Mouse (Mus musculus) 3134 (cell line): ENCODE data around the gene Gm44579.

ENCODE experiments used
- DNase-seq: peaks from one replicate; pipeline ENCODE4 v3.0.0-alpha.2; 2011; ENCODE audit warnings: low spot score; ENCODE audit not compliant: insufficient read length; ENCODE audit errors: extremely low read depth

The Gm44579 gene

DNA sequence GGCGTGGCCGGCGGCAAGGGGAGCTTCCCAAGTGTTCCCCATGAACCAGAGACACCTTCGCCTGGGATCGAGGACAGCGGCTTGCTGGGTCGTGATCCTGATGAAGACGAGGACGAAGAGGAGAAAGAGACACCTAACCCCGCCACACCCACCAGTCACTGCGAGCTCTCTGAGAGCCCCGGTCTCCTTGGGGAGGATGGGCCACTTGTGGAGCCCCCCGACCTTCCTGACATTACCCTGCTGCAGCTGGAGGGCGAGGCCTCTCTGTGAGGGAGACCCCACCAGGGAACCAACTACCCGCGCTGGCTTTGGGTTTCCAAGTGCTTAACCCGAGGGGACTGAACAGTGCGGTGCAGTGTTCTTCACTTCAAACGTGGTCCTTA is 52.2 kb downstream of the Gm44579 start:
- no peak for DNase-seq

DNA sequence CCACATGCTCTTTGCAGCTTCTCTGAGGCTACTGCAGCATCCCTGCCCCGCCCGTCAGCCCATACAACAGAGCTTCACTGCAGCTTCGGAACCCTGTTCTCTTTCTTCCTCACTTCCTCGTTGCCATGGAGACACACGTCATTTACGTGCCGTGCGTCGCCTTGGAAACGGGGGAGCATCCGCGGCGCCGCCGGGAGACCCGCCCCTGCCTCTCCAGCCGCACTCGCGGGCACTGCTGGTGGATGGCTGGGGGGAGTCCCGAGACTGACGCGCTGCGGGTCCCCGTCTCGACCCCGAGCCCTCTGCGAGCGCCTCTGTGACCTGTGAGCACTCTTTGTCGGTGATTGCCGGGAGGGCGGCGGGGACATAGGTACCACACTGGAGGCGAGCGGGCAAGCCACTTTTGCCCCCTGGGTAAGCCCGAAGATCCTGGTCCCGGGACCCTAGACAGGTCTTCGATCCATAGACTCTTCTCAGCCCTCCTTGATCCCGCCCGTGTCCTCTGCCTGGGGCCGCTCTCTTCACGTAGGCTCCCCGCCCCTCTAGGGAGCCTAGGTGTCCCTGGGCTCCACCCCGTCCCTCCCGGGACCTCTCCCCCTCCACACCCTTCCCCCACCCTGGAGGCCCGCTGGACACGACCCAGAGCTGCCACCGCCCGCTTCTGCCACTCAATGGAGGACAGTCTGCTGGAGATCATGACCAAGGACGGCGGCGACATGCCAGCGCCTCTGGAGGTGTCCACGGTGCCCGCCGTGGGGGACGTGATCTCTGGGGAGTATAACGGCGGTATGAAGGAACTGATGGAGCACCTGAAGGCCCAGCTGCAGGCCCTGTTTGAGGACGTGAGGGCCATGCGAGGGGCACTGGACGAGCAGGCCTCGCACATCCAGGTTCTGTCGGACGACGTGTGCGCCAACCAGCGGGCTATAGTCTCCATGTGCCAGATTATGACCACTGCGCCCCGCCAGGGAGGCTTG is 52.8 kb downstream of the Gm44579 start:
- DNase-seq = no peak

GRCm38 (mm10) chr15:98166963-98167644 is 53.7 kb downstream of the Gm44579 start, which contains the start of gene Ccdc184:
TSS of gene Ccdc184 (plus strand) at chr15:98167158.
- DNase-seq = no peak

DNA sequence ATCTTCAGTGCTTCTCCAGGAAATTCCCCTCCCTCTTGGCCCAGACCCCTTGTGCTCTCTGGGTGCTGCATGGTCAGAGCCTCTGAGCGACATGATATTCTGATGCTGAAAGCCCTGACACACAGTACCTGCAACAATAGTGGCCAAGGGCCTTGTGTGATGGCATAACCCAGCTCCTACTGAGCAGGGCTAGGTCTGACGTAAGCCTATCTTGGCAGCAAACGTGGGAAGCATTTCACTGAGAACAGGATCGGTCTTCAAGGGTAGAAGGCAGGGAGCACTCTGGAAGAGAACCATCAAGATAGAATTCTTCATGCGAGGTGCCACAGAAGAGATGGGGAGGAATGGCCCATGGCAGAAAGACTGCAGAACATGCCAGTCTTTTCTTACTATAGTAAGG is 55.3 kb downstream of the Gm44579 start, which contains the start of gene Asb8:
Gene Asb8 (minus strand): TSS at position 101 of the 400 bp plus-strand sequence.
- no peak for DNase-seq

GRCm38 (mm10) chr15:98162561-98162960 is 58.2 kb downstream of the Gm44579 start:
- DNase-seq = no peak

- DNase-seq = no peak
These were observed 59.6 kb downstream of the Gm44579 start for GRCm38 (mm10) chr15:98161026-98161805.

DNA sequence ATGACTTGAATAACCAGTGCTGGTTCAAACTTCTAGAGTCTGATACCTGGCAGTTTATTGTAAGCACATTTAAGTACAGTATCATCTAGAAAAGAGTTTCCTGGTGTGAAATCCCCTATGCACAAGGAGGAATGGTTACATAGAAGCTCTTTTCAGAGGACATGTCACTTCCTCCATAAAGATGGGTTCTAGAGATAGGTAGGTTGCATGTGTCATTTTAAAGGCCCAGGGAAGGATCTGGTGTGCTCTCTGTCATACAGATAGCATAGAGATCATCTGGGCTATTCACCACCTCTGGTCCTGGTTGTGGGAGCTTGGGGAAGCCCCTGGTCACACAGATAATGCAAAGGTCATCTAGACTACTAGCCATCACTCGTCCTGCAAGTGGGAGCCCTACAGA is 63.5 kb downstream of the Gm44579 start:
- no peak for DNase-seq

DNA sequence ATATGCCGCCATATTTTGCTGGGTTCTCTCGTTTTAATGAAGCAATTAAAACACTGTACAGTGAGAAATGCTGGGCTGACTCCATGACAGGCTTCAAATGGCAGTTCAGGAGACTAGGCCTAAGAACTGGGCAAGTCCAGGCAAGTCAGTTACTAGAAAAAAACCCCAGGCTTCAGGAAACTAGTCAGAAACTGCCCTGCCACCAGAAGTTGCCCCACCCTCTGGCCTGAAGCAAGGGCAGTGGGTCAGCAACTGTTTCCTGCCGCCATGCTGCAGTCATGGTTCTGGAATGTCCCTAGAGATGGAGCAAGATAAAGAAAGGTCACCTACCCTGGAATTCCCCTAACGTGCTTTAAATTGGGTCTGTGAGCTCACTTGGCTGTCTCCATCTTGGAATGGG is 64.8 kb downstream of the Gm44579 start:
- DNase-seq = peak; percentile 68

DNA sequence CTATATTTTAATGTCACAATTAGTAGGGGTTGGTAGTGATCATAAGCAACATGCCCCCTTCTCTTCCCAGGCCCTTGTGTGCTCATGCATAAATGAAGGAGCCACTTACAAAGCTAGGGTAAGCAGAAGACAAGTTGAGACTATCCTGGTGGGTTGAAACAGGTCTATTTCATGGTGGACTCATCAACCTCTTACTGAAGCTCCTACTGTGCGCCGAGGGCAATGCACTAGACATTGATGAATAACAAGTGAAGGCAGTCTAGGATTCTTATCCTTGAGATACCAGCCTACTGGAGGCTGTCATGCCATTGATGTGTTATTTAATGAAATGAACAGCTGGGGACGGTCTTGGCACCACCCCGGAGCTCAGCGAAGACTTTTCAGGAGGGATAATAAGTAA is 65.5 kb downstream of the Gm44579 start:
- DNase-seq = no peak

DNA sequence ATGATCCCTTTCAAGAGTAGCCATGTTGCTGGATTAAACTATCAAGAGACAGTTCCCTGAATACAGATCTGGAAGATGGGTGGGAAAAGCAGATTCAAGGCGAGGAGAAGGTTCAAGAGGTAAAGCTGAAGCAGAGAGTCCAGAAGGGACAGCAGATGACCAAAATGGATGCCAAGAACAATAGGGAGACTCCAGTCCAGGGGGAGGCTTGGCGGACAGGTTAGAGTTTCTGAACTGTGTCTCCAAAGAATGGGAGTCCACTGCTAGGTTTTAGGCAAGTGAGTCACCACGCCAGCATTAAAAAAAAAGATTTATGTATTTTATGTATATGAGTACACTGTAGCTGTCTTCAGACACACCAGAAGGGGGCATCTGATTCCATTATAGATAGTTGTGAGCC is 66.1 kb downstream of the Gm44579 start:
- no peak for DNase-seq

GRCm38 (mm10) chr15:98154146-98154545 is 66.6 kb downstream of the Gm44579 start:
- no peak for DNase-seq

GRCm38 (mm10) chr15:98153625-98154024 is 67.2 kb downstream of the Gm44579 start:
- peak; percentile 51 for DNase-seq

GRCm38 (mm10) chr15:98152916-98153315 is 67.9 kb downstream of the Gm44579 start:
- DNase-seq = no peak

- DNase-seq = no peak
These were observed 71.6 kb downstream of the Gm44579 start for GRCm38 (mm10) chr15:98149166-98149602.

DNA sequence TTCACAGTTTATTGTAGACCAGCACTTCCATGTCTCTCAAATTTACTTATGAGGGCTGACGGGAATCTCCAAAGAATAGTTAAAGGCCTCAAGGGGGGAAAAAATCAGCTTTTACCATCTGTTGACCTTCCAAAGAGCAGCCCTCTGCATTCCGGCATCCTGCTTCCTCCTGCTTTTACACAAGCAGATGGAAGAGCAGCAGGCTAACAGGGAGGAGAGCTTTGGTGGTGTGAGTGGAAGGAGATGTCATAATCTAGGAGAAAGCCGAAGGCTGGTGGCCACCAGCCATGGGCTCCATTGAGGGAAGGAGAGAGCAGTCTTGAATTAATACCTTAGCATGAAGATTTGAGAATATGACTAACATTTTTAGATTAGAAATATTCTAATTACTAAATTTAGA is 72.4 kb downstream of the Gm44579 start:
- DNase-seq = no peak

GRCm38 (mm10) chr15:98145559-98146181 is 75.1 kb downstream of the Gm44579 start:
- DNase-seq = peak; percentile 96

DNA sequence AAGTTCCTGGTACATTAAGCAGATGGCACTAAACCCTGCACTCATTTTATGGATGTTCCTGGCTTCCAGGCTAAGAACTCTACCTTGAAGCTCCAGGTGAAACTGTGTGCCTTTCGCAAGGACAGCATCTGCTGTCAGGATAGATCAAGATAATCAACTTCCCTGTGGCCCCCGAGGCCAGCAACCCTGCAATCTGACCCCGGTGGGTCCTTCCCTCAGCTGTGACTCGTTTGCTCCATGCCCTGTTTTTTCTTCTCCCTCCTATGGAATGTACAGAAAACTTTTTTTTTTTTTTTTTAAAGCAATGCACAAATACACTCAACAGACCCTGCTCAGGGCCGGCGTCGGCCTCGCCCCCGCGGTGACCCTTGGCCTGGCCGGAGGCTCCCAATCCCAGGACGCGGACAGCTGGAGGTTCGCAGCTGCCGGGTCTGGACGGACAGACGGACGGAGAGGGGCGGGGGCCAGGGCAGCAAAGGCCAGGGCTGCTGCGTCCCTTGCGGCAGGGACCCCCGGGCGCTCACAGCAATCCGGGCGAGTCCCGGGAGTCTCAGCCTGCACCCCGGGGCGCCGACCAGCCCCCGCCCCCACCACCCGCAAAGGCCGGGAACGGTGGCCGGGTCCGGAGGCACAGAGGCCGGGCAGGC is 75.8 kb downstream of the Gm44579 start:
- no peak for DNase-seq

DNA sequence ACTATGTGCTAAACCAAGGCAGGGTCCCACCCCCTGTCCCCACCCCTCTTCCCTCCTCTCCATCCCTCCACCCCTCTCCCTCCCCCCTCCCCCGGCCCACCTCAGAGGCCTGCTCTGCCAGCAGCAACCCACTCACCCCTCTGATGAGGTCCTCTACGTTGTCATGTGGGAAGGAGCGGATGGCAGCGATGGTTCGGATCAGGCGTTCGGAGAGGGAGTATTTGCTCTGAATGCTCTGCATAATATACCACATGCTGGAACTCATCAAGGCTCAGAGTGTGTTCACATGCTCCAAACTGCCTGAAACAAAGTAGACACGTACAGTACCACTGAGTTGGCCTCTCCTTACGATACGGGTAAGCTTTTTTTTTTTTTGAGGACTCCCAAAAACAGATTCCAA is 78.3 kb downstream of the Gm44579 start:
- DNase-seq = no peak

GRCm38 (mm10) chr15:98140809-98141208 is 80.0 kb downstream of the Gm44579 start:
- no peak for DNase-seq

DNA sequence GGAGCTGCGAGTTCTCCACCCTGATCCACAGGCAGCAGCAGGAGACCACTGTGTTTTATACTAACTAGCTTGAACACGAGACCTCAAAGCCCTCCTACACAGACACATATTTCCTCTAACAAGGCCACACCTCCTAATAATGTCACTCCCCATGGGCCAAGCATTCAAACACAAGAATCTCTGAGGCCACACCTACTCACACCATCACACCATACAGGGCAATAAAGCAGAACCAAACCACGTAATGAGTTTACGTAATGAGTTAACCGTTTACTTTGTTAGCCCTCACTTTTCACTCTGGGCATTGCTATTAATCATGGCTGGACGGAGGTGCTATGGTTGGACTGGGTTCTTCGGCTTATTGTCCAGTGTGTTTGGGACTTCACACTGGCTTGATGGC is 81.0 kb downstream of the Gm44579 start:
- DNase-seq = no peak
